ENCODE assay signal across 9 mouse cellular contexts in the genomic region with DNA sequence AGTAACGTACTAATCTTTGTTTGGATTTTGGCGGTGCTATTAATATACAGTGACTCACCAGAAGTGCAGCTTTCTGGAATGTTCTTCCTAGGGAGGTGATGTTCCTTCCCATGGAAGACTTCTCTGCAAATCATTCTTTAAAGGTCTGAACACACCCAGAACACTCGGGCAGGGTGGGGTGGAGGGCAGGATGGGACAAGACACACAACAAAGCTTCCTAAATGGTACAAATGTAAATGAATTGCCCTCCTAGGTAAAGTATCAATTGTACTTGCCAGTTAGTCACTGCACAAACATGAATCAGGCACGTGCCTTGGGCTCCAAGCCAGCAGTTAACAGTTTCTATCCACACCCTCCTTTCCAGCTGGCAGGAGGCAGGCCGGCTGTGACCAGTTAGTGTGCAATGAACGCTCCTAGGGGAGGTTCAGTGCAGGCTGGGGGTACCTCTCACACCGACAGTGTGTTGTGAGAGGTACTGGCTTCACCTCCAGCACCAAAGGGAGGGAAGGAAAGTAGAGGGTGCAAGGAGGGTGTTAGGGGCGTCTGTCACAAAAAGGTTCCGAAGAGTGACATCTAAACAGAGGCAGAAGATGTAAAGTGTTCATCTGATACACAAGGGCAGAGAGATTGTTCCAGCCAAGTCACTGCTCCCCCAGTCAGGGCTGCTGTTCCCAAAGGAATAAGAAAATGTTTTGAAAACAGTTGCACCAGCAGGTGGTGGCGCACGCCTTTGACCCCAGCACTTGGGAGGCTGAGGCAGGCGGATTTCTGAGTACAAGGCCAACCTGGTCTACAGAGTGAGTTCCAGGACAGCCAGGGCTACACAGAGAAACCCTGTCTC. TPM values are rescaled to one million over a fixed set of nuclear protein-coding genes. Genes with fewer than 3 reads are reported as not detected.
DNase-seq lines count a peak whose midpoint lies in the region; ATAC-seq lines count a peak whose summit lies in the region.
"Had no signal": no experiment of that assay in that cellular context is flagged by ENCODE, and none has a peak within 500 bp of the region (broad histone marks: within the 10 kb centered on the region; RNA-seq: fewer than 3 reads in every experiment).

No protein-coding gene starts in this region.

- H3K4me1 ChIP-seq in limb, embryonic 13.5 days, result peaks cover 3% of the 10 kb centered on the region; the same call in 1 of the 2 replicates
- no peaks in the 10 kb centered on the region for H3K4me1 ChIP-seq in limb, embryonic 10.5 days
- peaks cover 22% of the 10 kb centered on the region for H3K4me1 ChIP-seq in heart, embryonic 15.5 days (replicated peaks)

- no peak overlapping the region for H3K4me3 ChIP-seq in limb, embryonic 13.5 days
- H3K4me3 ChIP-seq in limb, embryonic 10.5 days, result no peak overlapping the region
- H3K4me3 ChIP-seq in heart, embryonic 15.5 days, result no peak overlapping the region

- 72% methylated on average over 12 of the region's 12 CpGs for WGBS in limb, embryonic 13.5 days
- WGBS in limb, embryonic 10.5 days, result 88% methylated on average over 12 of the region's 12 CpGs
- WGBS in heart, embryonic 15.5 days, result 36% methylated on average over 12 of the region's 12 CpGs
- WGBS in large intestine, adult 2 months, result 34% methylated on average over 12 of the region's 12 CpGs

- no peak for ATAC-seq in limb, embryonic 13.5 days (ENCODE audit: low FRiP score, low read depth)
- ATAC-seq in heart, embryonic 15.5 days (replicated peaks; ENCODE audit: insufficient number of reproducible peaks, insufficient read depth, low FRiP score, low read depth), result peak; percentile 89

- H3K9ac ChIP-seq in limb, embryonic 13.5 days, result no peak overlapping the region
- H3K9ac ChIP-seq in heart, embryonic 15.5 days, result no peak overlapping the region

- DNase-seq in limb, embryonic 10.5 days (ENCODE audit: low spot score), result no peak
- DNase-seq in brain, adult 2 months (ENCODE audit: low read depth, low spot score), result peak; percentile 80
- peak; percentile 91 for DNase-seq in large intestine, adult 2 months (ENCODE audit: low read depth, low spot score)
- peak; percentile 22 for DNase-seq in ovary, postnatal 10 days (ENCODE audit: low spot score)
- no peak for DNase-seq in thymus, adult 18-20 months
- DNase-seq in cerebellum, adult 9-10 months, result no peak

- no peaks in the 10 kb centered on the region for H3K27me3 ChIP-seq in limb, embryonic 13.5 days
- no peaks in the 10 kb centered on the region for H3K27me3 ChIP-seq in limb, embryonic 10.5 days (ENCODE audit: low read depth, poor library complexity, severe bottlenecking)
- no peaks in the 10 kb centered on the region for H3K27me3 ChIP-seq in heart, embryonic 15.5 days

- H3K4me2 ChIP-seq in limb, embryonic 13.5 days (replicated peaks), result no peak overlapping the region
- H3K4me2 ChIP-seq in heart, embryonic 15.5 days, result peak overlapping the region; percentile 36

- peak overlapping the region; percentile 39; the same call in 1 of the 2 replicates for H3K27ac ChIP-seq in limb, embryonic 13.5 days
- H3K27ac ChIP-seq in limb, embryonic 10.5 days, result no peak overlapping the region
- peak overlapping the region; percentile 93 for H3K27ac ChIP-seq in heart, embryonic 15.5 days
- H3K27ac ChIP-seq: macrophage had no signal

- H3K9me3 ChIP-seq in limb, embryonic 13.5 days, result no peaks in the 10 kb centered on the region
- H3K9me3 ChIP-seq in limb, embryonic 10.5 days (replicated peaks), result no peaks in the 10 kb centered on the region
- no peaks in the 10 kb centered on the region for H3K9me3 ChIP-seq in heart, embryonic 15.5 days (replicated peaks)

- peaks cover 63% of the 10 kb centered on the region for H3K36me3 ChIP-seq in limb, embryonic 13.5 days
- H3K36me3 ChIP-seq in limb, embryonic 10.5 days, result peaks cover 69% of the 10 kb centered on the region
- H3K36me3 ChIP-seq in heart, embryonic 15.5 days, result peaks cover 28% of the 10 kb centered on the region

RNA-seq across cellular contexts. Expression of gene 1700001K19Rik, which starts 5.7 kb away (rescaled TPM):
- not detected in 2 replicates for polyA plus RNA-seq in limb, embryonic 13.5 days (2015; fragmentation: Nextera tagmentation; extraction: Ambion mirVana)
- polyA plus RNA-seq in limb, embryonic 10.5 days (2016; fragmentation: Nextera tagmentation; extraction: Ambion mirVana), result not detected in 2 replicates
- not detected in 2 replicates for polyA plus RNA-seq in heart, embryonic 15.5 days (2015; fragmentation: Nextera tagmentation; extraction: Ambion mirVana)
- not detected in 2 replicates for polyA plus RNA-seq in large intestine, adult 2 months (2012; rRNA removed)
- polyA plus RNA-seq: macrophage had no signal

RNA-seq across cellular contexts. Expression of gene Hsp90aa1, which starts 14.4 kb away (rescaled TPM):
- polyA plus RNA-seq in limb, embryonic 13.5 days (2015; fragmentation: Nextera tagmentation; extraction: Ambion mirVana), result 799 and 836 TPM in 2 replicates
- 1,005 and 1,256 TPM in 2 replicates for polyA plus RNA-seq in limb, embryonic 10.5 days (2016; fragmentation: Nextera tagmentation; extraction: Ambion mirVana)
- polyA plus RNA-seq in heart, embryonic 15.5 days (2015; fragmentation: Nextera tagmentation; extraction: Ambion mirVana), result 595 and 603 TPM in 2 replicates
- polyA plus RNA-seq in large intestine, adult 2 months (2012; rRNA removed), result 73.9 and 80.2 TPM in 2 replicates

RNA-seq across cellular contexts. Expression of gene Wdr20, which starts 49.6 kb away (rescaled TPM):
- polyA plus RNA-seq in limb, embryonic 13.5 days (2015; fragmentation: Nextera tagmentation; extraction: Ambion mirVana), result 25.9 and 26.7 TPM in 2 replicates
- polyA plus RNA-seq in limb, embryonic 10.5 days (2016; fragmentation: Nextera tagmentation; extraction: Ambion mirVana), result 24.8 and 27.0 TPM in 2 replicates
- 14.7 and 17.8 TPM in 2 replicates for polyA plus RNA-seq in heart, embryonic 15.5 days (2015; fragmentation: Nextera tagmentation; extraction: Ambion mirVana)
- polyA plus RNA-seq in large intestine, adult 2 months (2012; rRNA removed), result 19.4 and 26.8 TPM in 2 replicates

Comparison
In these comparisons a context has a peak if more than half of its experiments do, and no peak if none do; other contexts are left out.
1. DNase-seq: peak in brain, adult 2 months (single experiment), large intestine, adult 2 months (single experiment) and ovary, postnatal 10 days (single experiment); none in limb, embryonic 10.5 days (single experiment), thymus, adult 18-20 months (0 of 2) and cerebellum, adult 9-10 months (single experiment).